Mouse (Mus musculus) retina, adult 2 months (tissue): ENCODE measurements around the gene 1700014D04Rik.
"Not testable (repeated sequence)": the region's sequence is repeated elsewhere in the genome, so short reads cannot be mapped to it uniquely, and the experiment has no call there.

ENCODE experiments used
- DNase-seq: peaks from one replicate; pipeline ENCODE4 v3.0.0-alpha.2; 2012; ENCODE audit warnings: low read depth, low spot score

Gene 1700014D04Rik

DNA sequence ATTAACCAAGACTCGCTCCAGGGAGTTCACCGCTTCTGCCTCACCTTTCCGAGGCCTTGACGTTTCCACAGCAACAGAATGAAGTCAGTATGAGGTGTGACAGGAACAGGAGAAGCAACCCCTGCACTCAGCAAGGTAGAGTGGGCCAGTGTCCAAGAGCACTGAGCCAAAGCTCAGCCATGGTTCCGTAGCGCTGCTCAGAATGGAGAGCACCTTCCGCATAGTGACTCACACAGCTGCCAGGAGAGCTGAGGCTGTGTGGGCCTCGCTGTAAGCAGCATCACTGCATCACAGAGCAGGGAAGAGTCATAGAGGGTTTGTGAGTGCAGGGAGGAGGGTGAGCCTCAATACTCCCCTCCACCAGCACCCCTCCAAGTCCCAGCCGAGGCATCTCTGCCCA, at the start of gene 1700014D04Rik:
Gene 1700014D04Rik, minus strand, starts transcription at position 42 of the 400 bp plus-strand sequence.
- DNase-seq: no peak

DNA sequence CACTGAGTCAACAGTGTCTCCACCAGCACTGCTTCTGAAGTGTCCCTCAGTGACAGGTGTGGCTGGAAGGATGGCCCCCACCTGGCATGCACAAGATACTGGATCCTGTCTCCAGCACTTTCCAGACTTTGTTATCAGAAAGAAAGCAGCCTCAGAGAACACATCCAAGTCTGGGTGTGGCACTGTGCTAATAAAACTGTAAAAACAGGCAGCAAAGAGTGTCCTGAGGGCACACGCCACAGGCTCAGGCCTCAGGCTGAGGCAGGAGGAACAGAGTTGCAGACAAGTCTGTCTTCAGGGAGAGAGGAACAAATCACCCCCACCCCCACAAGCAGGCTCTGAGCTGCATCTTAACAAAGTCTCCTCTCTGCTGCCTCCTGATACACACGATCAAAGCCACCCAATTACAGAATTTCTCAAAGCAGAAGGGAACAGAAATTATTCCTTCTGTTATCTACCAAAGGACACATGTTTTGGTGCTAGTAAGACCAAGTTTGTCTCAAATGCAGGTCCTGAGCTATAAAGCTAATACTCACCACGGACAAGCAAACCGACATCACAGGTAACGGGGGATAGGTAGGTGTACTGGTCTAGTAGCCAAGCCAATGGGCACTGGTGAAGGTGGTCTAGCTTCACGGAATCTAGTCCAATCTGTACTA, 49.4 kb upstream of the 1700014D04Rik start:
- no peak for DNase-seq

DNA sequence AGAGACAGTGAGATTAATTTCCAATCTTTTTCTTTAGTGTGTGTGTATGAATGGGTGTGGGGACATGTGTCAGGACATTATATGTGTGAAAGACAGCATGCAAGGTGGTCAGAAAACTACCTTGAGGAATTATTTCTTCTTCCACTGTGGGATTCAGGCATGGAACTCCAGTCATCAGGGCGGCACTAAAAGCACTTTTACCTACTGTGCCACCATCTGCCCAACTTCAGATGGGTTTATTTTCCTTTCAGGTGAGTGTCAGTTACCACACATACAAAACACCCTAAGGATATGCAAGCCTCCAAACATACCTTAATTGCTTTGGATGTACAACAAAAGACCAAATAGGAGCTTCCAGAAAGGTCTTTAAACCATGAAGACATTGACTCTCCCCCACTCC, 48.2 kb upstream of the 1700014D04Rik start:
- DNase-seq: no peak

DNA sequence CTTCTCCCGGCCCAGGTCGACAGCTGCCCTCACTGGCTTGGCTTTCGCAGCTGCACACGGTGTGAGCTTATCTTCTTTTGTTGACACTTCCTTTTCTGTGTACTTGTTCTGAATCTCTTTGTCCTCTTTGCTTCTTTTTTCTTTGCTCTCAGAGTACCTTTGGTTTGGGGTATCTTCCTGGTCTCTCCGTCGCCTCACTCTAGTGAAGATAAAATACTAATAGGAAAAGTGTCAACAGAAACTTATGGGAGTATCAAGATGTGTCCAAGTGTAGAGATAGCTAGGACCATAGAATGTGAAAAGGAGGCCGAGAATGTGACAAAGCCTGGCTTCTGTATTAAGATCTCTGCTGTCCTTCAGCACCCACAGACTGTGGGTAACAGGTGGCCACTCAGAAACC, 35.6 kb upstream of the 1700014D04Rik start, which contains the start of gene Gm49354:
Gene Gm49354, minus strand, starts transcription at position 101 of the 400 bp plus-strand sequence.
- DNase-seq: no peak

DNA sequence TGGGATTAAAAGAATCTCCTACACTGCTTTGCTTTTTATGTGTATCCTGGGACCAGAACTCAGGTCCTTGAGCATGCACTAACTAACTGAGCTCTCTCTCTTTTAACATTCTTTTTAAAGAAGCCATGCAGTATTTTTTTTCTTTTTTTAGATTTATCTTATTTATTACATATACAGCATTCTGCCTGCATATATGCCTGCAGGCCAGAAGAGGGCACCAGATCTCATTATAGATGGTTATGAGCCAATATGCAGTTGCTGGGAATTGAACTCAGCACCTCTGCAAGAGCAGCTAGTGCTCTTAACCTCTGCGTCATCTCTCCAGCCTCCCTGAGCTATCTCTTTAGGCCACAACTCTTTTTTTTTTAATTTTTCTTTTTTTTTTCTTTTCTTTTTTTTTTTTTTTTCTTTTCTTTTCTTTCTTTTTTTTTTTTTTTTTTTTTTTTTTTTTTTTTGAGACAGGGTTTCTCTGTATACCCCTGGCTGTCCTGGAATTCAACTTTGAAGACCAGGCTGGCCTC, 33.3 kb upstream of the 1700014D04Rik start:
- DNase-seq: not testable (repeated sequence)

DNA sequence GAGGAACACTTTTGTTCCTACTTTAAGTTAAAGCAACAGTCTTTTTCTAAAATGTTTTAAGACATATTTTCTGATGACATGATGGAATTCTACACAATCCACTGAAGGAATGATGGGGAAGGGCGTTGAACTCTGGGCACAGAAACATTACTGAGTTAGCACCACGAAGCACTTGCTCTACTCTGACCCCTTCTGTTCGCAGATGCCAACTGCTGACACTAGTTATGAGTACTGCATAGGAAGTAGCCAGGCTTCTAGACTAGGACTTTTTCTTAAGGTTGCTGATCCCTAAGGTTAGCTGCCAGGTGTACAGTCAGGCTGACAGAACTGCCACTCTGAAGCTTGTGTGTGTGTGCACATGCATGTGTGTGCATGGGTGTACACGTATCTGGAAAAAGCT, 32.7 kb upstream of the 1700014D04Rik start:
- no peak for DNase-seq

DNA sequence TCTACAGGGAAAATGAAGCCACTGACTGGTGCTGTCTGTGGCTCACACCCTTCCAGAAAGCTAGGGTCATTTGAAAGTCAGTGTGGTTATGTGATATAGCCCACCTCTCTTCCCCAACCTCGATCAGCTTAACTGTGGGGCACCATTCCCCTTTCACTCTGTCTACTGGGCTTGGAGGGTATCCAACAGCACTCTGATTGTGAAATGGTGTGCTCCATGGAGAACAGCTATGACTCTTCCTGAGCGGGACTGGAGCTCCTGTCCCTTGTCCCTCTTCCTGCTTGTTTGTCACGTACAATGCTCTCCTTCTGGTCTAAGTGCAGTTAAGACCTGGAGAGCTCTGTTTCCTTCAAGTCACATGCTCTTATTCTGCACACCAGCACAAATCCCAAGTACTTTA, 28.6 kb upstream of the 1700014D04Rik start:
- no peak for DNase-seq

DNA sequence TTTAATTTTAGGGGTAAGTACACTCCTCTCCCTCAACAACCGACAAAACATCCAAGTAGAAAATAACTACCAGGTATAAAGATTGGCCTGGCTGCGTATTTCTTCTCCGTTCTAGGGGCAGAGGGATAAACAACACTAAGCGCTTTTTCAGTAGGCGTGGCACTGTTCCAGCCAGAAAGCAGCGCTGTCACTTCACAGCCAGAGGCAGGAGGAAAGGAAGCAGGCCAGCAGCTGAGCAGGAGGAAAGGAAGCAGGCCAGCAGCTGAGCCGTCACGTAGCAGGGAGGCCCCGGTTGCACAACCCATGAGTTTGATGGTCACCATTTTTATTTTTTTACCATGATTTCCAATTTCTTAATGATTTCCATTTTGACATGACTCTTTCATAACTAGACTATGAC, 24.7 kb upstream of the 1700014D04Rik start:
- DNase-seq: no peak

DNA sequence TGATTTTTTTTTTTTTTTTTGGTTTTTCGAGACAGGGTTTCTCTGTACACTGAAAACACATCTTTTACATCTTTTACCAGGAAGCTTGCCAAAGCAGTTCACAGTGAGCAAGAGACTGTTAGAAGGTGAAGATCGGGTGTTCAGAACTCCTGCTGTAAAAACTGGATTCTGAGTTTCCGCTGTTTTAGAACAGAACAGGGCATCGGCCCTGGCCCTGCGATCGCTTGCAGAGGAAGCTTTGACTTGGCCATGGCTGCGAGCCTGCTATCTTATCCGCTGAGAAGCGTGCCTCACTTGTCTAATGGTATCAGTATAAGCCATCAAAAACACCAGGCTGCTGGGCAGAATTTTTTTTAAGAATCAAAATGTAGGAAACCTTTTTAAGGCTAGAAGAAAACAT, 24.3 kb upstream of the 1700014D04Rik start:
- no peak for DNase-seq

DNA sequence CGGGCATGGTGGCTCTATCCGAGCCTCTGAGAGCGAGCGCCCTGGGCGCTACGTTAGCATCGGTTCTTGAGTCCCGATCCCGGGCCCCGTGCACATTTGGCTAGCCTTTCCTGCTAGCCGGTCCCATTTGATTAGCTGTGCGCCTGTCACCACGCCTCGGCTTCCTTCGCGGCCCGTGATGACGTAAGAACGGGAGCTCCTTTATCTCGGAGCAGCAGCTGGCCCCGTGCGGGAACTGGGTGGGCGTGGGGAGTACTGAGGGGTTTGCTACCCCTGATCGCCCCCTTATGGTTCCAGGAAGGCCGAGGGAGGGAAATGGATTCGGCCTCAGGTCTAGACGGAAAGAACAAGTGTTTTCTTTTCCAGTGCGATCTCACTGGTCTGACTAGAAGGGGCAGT, 23.6 kb upstream of the 1700014D04Rik start:
- DNase-seq: peak; percentile 52

DNA sequence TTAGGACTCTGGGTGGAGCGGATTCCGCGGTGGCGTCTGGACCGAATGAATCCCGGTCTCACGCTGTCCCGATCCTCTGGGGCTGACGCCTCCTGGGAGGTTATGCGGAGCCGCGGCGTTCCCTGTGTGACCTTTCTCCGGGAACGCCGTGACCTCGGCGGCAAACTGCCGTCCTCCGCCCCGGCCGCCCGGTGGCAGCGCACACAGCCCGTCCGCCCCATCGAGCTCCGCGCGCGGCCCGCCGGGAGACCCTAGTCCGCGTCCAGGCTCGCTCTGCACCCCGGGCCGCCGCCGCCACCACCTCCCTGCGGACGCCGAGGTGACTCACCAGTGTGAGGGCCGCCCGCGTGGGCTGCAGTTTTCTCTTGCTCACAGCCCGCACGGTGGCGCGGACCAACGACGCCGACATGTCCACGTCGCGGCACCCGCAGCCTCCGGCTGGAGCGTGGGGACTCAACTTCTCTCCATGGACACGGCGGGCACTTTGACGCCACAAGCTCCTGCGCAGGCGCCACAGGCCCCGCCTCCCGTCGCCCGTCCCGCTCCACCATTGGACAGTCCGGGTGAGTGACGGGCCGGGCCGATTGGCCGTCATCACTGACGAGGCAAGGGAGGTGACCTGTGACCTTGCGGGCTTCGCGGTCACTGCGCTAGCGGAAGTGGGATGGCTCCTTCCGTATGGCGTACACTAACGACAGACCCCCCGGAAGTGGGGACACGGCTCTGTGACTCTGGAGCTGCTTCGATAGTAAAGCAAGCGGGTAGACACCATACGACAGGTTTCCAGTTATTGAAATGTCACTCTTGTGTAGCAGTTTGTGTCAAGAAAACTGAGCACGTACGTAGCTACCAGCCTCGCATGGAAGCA, 23.0 kb upstream of the 1700014D04Rik start, which contains the start of gene Isca1:
Gene Isca1, minus strand, starts transcription at position 515 of the 868 bp plus-strand sequence.
- peak; percentile 91 for DNase-seq

DNA sequence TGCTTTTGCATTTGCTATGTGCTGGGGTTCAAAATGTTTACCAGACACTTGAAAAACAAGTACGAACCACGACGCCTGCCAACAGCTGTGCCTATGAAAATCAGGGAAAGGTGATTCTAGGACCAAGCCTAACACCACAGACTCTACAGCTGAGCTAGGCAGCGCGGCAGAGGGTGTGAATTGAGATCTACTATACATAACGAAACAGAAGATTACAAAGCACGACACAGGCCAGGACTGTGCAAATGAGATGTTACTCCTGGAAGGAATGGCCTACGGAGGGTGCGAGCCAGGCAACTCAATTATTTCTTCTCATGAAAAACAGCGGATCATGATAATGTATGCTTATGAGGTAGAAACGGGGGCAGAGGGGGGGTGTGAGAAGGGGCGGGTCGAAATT, 22.0 kb upstream of the 1700014D04Rik start:
- no peak for DNase-seq

DNA sequence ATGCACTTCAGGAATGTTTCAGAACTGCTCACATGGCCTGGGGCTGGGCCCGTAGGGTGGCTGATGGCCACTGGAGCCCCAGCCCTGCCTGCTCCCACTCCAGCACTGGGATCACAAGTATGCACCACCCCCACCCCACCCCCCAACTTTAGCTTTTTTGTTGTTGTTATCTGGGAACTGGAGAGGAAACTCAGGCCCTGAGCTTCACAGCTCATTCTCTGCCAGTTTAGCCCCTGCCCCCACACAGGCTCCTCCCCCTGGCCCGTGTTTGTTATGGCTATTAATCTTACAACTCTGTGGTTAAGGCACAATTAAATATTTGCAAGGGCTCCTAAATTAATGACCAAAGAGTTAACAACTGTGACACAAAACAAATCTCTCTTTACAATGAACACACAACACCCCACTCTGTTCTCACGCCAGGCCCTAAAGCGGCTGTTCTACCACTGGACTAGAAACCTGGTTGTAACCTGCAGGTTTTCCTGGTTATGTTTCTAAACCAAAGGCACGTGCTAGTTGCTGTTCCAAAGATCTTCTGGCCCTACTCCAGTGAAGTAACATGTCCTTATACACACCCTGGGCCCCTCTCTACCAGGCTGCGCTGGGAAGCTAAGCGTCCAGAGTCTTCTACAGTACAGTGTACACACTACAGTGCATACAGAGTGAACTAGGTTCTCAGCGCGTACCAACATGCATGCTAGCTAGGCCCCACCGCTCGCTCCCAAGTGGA, 20.4 kb upstream of the 1700014D04Rik start:
- no peak for DNase-seq

DNA sequence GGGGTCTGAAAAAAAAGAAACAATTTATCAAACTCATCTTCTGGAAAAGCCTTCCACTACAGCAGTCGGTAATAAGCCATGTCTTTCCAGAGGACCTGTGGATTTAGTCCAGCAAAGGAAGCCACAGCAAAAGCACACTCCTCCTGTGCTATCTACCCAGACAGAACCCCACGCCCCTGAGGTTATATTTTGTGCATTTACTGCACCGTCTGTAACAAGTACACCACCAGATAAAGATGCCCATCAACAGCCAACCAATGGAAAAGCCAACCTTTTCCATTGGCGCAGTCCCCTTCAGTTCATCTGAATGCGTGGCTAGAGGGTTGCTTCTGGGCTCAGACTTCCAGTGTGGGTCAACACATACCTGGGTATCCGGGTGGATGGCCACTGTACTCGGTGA, 16.2 kb upstream of the 1700014D04Rik start:
- DNase-seq: no peak

DNA sequence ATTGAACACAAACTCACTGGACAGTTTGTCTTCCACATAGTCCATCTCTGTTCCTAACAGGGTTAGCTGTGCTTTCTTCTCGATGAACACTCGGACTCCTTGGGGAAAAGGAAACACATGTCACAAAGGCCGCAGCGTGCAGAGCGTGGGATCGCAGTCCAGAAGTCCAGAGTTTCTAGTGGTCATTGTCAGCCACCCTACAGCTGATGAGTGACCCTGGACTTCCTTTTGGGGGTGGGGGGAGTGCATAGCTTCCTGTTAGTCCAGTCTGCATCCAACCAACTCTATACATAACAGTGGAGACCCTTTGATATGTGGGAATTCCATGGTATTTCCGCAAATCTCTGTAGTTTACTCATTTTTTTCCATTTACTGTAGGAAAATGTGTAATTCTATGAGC, 10.4 kb upstream of the 1700014D04Rik start:
- DNase-seq: no peak

DNA sequence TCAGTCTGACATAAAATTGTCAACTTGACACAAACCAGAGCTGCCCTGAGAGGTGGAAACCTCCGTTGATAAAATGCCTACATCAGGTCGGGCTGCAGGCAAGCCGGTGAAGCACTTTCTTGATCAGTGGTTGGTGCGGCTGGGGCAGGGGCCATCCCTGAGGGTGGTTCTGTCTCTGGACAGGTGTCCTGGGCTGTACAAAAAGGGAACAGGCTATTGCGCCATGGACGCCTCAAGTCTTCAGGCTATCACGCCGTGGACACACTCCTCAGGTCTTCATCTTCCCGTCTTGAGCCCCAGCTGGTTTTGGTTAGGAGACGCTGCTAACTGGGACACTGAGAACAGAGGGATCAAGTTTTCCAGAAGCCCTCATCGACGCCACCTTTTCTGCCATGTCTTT, 3.8 kb upstream of the 1700014D04Rik start:
- DNase-seq: no peak

DNA sequence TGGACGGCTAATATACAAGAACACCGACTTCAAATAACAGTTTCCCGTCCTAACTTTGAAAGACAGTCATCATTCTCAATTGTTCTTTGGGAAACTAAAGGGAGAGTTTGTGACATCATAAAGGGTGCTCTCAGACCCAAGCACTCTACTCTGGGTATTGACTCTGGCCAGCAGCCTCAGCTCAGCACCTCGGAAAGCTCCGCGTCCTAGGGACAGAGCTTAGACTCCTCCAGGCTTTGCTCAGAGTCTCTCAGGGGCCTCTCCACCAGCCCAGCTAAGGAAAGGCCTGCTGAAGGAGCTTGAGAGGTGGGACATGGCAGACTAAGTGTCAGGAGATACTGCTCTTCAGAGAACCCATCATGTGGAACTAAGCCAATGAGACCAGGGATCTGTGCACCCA, 388 bp downstream of the 1700014D04Rik start:
- no peak for DNase-seq

DNA sequence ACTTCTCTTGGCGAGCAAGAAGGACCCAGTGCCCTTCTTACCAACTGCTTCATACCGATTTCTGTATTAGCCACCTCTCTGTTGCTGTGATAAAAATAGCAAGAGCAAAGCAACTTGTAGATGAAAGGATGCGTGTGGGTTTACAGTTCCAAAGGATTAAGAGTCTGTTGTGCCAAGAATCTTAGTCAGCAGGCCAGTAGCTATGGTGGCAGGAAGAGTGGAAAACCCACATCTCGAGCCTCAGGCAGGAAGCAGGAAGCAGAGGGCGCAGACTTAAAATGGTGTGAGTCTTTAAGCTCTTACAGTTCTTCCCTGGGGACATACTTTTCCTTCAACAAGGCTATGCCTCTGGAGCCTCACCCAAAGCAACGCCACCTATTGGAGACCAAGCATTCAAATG, 1.1 kb downstream of the 1700014D04Rik start:
- no peak for DNase-seq

DNA sequence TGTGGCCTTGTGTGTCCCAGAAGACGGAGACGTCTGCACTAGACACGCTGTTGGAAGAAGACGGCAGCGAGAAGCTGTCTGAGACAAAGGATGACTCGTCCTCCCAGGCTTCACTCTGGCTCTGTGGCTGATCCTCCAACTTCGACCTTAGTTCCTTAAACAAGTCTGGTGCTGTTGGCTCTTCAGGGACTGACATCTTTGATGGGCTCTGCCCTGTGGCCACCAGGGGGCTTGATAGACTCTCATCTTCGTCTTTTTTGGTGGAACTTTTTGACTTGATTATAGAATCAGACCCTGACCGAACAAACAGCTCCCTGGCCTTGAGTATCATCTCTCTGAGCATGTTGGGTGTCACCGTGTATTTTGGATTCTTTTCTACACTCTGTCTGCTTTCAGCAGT, 4.9 kb downstream of the 1700014D04Rik start:
- no peak for DNase-seq

DNA sequence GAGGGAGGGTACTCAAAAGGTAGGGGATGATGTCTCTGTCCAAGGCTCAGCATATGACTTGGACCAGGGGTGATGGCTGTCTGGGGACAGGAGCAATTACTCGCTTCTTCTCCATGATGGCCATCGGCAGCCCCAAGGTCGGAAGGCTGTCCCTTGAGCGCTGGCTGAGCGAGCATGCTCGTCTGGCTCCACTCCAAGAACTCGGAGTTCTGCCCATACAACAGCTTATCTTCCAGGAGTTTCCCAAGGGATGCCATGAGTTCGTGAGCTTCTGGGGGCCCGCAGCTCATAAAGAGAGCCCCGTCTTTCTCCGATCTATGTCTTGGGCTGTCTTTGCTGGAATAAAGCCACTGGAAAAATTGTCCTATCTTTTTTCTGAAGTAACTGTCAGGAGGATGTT, 5.5 kb downstream of the 1700014D04Rik start:
- no peak for DNase-seq

DNA sequence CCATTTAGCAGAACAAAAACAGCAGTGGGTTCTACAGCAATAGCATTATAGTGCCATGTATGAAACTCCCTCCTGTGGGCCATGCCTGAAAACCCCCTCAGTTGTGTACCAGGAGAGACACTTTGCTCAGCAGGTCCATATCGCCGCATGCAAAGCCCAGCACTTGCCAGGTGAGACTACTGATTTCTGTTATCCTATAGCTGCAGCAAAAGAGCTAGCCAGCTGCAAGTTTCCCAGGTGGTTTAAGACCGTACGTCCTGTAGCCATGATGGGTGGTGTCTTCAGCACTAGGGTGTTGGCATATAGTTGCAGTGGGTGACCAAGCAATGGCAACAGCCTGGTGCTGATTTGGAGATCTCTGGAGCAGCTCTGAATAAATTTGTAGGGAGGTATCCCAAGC, 7.2 kb downstream of the 1700014D04Rik start:
- no peak for DNase-seq

DNA sequence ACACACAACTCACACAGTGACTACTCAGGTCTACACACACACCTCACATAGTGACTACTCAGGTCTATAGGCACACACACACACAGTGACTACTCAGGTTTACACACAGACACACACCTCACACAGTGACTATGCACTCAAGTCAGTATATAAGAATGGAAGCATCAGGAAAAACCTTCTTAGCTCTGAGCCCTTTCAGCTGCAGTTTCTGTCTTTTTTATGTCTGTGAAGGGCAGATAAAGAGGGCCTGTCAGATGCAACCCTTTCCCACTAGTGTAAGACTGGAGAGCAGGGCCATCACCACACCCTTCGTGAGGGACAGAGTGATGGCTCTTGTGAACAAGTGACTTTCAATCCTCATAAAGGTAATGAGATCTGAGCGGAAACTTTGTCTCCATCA, 8.1 kb downstream of the 1700014D04Rik start:
- DNase-seq: no peak
